19 mouse cellular contexts compared by ENCODE assay signal in genomic region chr2:120710154-120710553, GRCm38 (mm10).
DNase-seq lines count a peak whose midpoint lies in the region; ATAC-seq and TF ChIP-seq lines count a peak whose summit lies in the region.
"Had no signal": no experiment of that assay in that cellular context is flagged by ENCODE, and none has a peak within 500 bp of the region (broad histone marks: within the 10 kb centered on the region; RNA-seq: fewer than 3 reads in every experiment).

No protein-coding gene starts in this region.

- TF ChIP-seq POLR2A in thymus, adult 2 months (IDR thresholded peaks at IDR 0.05; ENCODE audit: control insufficient read depth, extremely low read depth, insufficient read depth, low read length, poor library complexity) = no peak

- 8% methylated on average over 3 of the region's 3 CpGs for WGBS in thymus, adult 2 months

- no peak overlapping the region for H3K27ac ChIP-seq in thymus, adult 2 months (ENCODE audit: control insufficient read depth, insufficient read depth, low read length)
- H3K27ac ChIP-seq: embryonic facial prominence, embryonic 15.5 days; forebrain, embryonic 10.5 days; heart, embryonic 15.5 days; hindbrain, embryonic 15.5 days had no signal

- peaks cover 9% of the 10 kb centered on the region for H3K4me1 ChIP-seq in thymus, adult 2 months (replicated peaks; ENCODE audit: control insufficient read depth, insufficient read depth, low read length)
- H3K4me1 ChIP-seq: embryonic facial prominence, embryonic 15.5 days; forebrain, embryonic 10.5 days; hindbrain, embryonic 15.5 days had no signal

- peak; percentile 26 for DNase-seq in MEL-GATA-1-ER (ENCODE audit: extremely low read depth, low read depth)
- peak; percentile 45 for DNase-seq in thymus, adult 2 months
- DNase-seq in thymus, postnatal 25 days = peak; percentile 60
- DNase-seq in retina, postnatal 1 day = no peak
- no peak for DNase-seq in layer of hippocampus, adult 18-20 months (ENCODE audit: low spot score in 2 of 2)
- DNase-seq: B cell, adult 2 months; cerebellum, adult 8-10 months; cerebellum, postnatal 14 days; embryo, embryonic 11 days; gastrocnemius, postnatal 36 days; heart, adult 18-20 months; heart, postnatal 36 days had no signal

- no peak overlapping the region for H3K4me3 ChIP-seq in thymus, adult 2 months (ENCODE audit: control insufficient read depth, insufficient read depth, low read length)
- H3K4me3 ChIP-seq: embryonic facial prominence, embryonic 15.5 days; erythroblast, embryonic 14.5 days; forebrain, embryonic 10.5 days; heart, embryonic 15.5 days; hindbrain, embryonic 15.5 days had no signal

- no peaks in the 10 kb centered on the region for H3K27me3 ChIP-seq in thymus, adult 2 months (ENCODE audit: control insufficient read depth, insufficient read depth, low read length)
- H3K27me3 ChIP-seq: embryonic facial prominence, embryonic 15.5 days; heart, embryonic 15.5 days; hindbrain, embryonic 15.5 days had no signal

- TF ChIP-seq CTCF in thymus, adult 2 months (IDR thresholded peaks at IDR 0.05; ENCODE audit: borderline replicate concordance, control insufficient read depth, extremely low read depth, insufficient read depth, low read length, poor library complexity) = no peak

- peaks cover 17% of the 10 kb centered on the region for H3K36me3 ChIP-seq in thymus, adult 2 months (ENCODE audit: control insufficient read depth, insufficient read depth, low read length)

- no peak for ATAC-seq in granulocyte monocyte progenitor cell, adult 5-6 weeks (replicated peaks; ENCODE audit: poor library complexity, severe bottlenecking)
- ATAC-seq: forebrain, embryonic 14.5 days had no signal

Comparison
In these comparisons a context has a peak if more than half of its experiments do, and no peak if none do; other contexts are left out.
1. DNase-seq: peak in MEL-GATA-1-ER (single experiment), thymus, adult 2 months (single experiment) and thymus, postnatal 25 days (single experiment); none in retina, postnatal 1 day (single experiment) and layer of hippocampus, adult 18-20 months (0 of 2).